ENCODE assay signal across 24 mouse cellular contexts in genomic region chr5:89209973-89210703, GRCm38 (mm10).
"Had no signal": no experiment of that assay in that cellular context is flagged by ENCODE, and none has a peak within 500 bp of the region (broad histone marks: within the 10 kb centered on the region; RNA-seq: fewer than 3 reads in every experiment).

No protein-coding gene starts in this region.

- H3K27ac ChIP-seq: heart, adult 2 months; heart, embryonic 13.5 days; heart, embryonic 15.5 days; hindbrain, embryonic 13.5 days; hindbrain, embryonic 15.5 days; hindbrain, postnatal 0 days; limb, embryonic 13.5 days; limb, embryonic 15.5 days; liver, embryonic 12.5 days; liver, embryonic 14.5 days had no signal

- DNase-seq: gastrocnemius, postnatal 14 days; gastrocnemius, postnatal 36 days; heart, adult 11 months; heart, adult 2 months; heart, postnatal 14 days; heart, postnatal 36 days; kidney, adult 11 months; kidney, adult 9 months; kidney, postnatal 25 days; layer of hippocampus, adult 9-11 months; layer of hippocampus, postnatal 36 days; left cerebral cortex, postnatal 4 days; lung, adult 18-20 months had no signal

- ATAC-seq: hindbrain, postnatal 0 days; intestine, embryonic 16.5 days; liver, embryonic 12.5 days had no signal

- H3K9me3 ChIP-seq: heart, embryonic 13.5 days; heart, embryonic 15.5 days; hindbrain, embryonic 13.5 days; hindbrain, embryonic 15.5 days; limb, embryonic 13.5 days; limb, embryonic 15.5 days; liver, embryonic 12.5 days had no signal

- H3K36me3 ChIP-seq: heart, embryonic 13.5 days; heart, embryonic 15.5 days; hindbrain, embryonic 13.5 days; hindbrain, embryonic 15.5 days; limb, embryonic 13.5 days; limb, embryonic 15.5 days; liver, embryonic 12.5 days had no signal

- H3K4me3 ChIP-seq: heart, adult 2 months; heart, embryonic 13.5 days; heart, embryonic 15.5 days; hindbrain, embryonic 13.5 days; hindbrain, embryonic 15.5 days; limb, embryonic 13.5 days; limb, embryonic 15.5 days; liver, embryonic 12.5 days had no signal

- H3K4me2 ChIP-seq: heart, embryonic 11.5 days; heart, embryonic 13.5 days; heart, embryonic 15.5 days; hindbrain, embryonic 13.5 days; hindbrain, embryonic 15.5 days; limb, embryonic 13.5 days; limb, embryonic 15.5 days; liver, embryonic 12.5 days had no signal

- H3K4me1 ChIP-seq: heart, embryonic 13.5 days; heart, embryonic 15.5 days; hindbrain, embryonic 13.5 days; hindbrain, embryonic 15.5 days; limb, embryonic 13.5 days; limb, embryonic 15.5 days; liver, embryonic 12.5 days had no signal

- H3K9ac ChIP-seq: heart, embryonic 13.5 days; heart, embryonic 15.5 days; hindbrain, embryonic 13.5 days; hindbrain, embryonic 15.5 days; limb, embryonic 13.5 days; limb, embryonic 15.5 days; liver, embryonic 12.5 days; liver, embryonic 14.5 days had no signal

- H3K27me3 ChIP-seq: heart, embryonic 13.5 days; heart, embryonic 15.5 days; hindbrain, embryonic 13.5 days; hindbrain, embryonic 15.5 days; limb, embryonic 13.5 days; limb, embryonic 15.5 days; liver, embryonic 12.5 days had no signal
